In the genomic region with DNA sequence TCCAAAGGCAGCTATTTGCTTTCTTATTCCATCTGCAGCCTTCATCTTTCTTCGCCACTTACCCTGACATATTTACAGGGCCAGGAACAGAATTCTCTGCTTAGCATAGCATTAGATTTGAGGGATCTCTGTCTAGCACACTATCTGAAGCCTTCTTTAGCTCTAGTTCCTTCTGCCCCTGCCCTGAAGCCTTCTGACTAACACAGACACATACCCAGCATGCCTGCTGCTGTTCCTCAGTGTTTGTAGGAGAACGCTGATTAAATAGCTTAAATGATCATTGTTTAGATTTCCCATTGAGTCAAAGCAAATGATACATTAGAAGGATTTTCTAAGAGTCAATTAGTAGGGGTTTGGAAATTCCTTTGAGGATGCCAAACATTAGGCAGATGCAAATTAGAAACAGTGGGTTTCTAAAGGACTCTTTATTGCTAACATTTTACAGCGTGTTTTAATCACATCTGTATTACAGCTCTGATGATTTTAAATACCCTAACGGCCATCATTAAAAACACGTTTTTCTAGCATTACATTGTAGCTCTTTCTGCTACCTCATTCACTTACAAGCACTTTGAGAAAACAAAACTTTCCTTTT, we compare ENCODE assay signal across 23 mouse cellular contexts. TPM values are rescaled to one million over a fixed set of nuclear protein-coding genes. Genes with fewer than 3 reads are reported as not detected.
DNase-seq lines count a peak whose midpoint lies in the region; ATAC-seq and TF ChIP-seq lines count a peak whose summit lies in the region.
"Had no signal": no experiment of that assay in that cellular context is flagged by ENCODE, and none has a peak within 500 bp of the region (broad histone marks: within the 10 kb centered on the region; RNA-seq: fewer than 3 reads in every experiment).

No protein-coding gene starts in this region.

- H3K4me2 ChIP-seq in forebrain, embryonic 14.5 days (ENCODE audit: low read length) = no peak overlapping the region
- no peak overlapping the region for H3K4me2 ChIP-seq in forebrain, postnatal 0 days (ENCODE audit: low read depth)
- no peak overlapping the region for H3K4me2 ChIP-seq in midbrain, postnatal 0 days (ENCODE audit: low read depth, low read length, poor library complexity, severe bottlenecking)
- no peak overlapping the region for H3K4me2 ChIP-seq in midbrain, embryonic 15.5 days
- H3K4me2 ChIP-seq in embryonic facial prominence, embryonic 14.5 days (ENCODE audit: low read depth, low read length) = no peak overlapping the region
- no peak overlapping the region for H3K4me2 ChIP-seq in neural tube, embryonic 15.5 days
- H3K4me2 ChIP-seq: embryonic facial prominence, embryonic 15.5 days; heart, embryonic 13.5 days; kidney, embryonic 15.5 days; stomach, embryonic 15.5 days had no signal

- H3K36me3 ChIP-seq in forebrain, embryonic 14.5 days (ENCODE audit: control insufficient read depth, insufficient read depth, low read length) = no peaks in the 10 kb centered on the region
- no peaks in the 10 kb centered on the region for H3K36me3 ChIP-seq in forebrain, postnatal 0 days (ENCODE audit: insufficient read depth)
- H3K36me3 ChIP-seq in midbrain, postnatal 0 days (ENCODE audit: insufficient read depth, low read length) = no peaks in the 10 kb centered on the region
- H3K36me3 ChIP-seq in midbrain, embryonic 15.5 days (replicated peaks) = no peaks in the 10 kb centered on the region
- no peaks in the 10 kb centered on the region for H3K36me3 ChIP-seq in embryonic facial prominence, embryonic 14.5 days (ENCODE audit: control insufficient read depth, insufficient read depth, low read length)
- no peaks in the 10 kb centered on the region for H3K36me3 ChIP-seq in neural tube, embryonic 15.5 days
- H3K36me3 ChIP-seq: embryonic facial prominence, embryonic 15.5 days; heart, embryonic 13.5 days; kidney, embryonic 15.5 days; stomach, embryonic 15.5 days had no signal

- peak; percentile 37 for DNase-seq in forebrain, embryonic 14.5 days (ENCODE audit: low spot score)
- DNase-seq in forebrain, postnatal 0 days = no peak
- DNase-seq in midbrain, postnatal 0 days (ENCODE audit: low spot score) = peak; percentile 27
- DNase-seq in embryonic facial prominence, embryonic 14.5 days (ENCODE audit: low spot score) = peak; percentile 7
- DNase-seq in left cerebral cortex, postnatal 25 days (ENCODE audit: low spot score in 2 of 2) = no peak
- DNase-seq: adrenal gland, postnatal 36 days; cerebellum, adult 11 months; cerebellum, adult 9-11 months; gastrocnemius, postnatal 25 days; heart, adult 18-20 months; heart, postnatal 14 days; kidney, adult 11 months; kidney, postnatal 4 days; lung, postnatal 4 days; thymus, postnatal 25 days had no signal

- no peaks in the 10 kb centered on the region for H3K4me1 ChIP-seq in forebrain, embryonic 14.5 days (ENCODE audit: control insufficient read depth, insufficient read depth, low read length)
- H3K4me1 ChIP-seq in forebrain, postnatal 0 days (ENCODE audit: insufficient read depth) = 0 out of 2 replicates have a peak, but pooled peaks cover 3% of the 10 kb centered on the region
- no peaks in the 10 kb centered on the region for H3K4me1 ChIP-seq in midbrain, postnatal 0 days (ENCODE audit: insufficient read depth, low read length)
- no peaks in the 10 kb centered on the region for H3K4me1 ChIP-seq in midbrain, embryonic 15.5 days
- H3K4me1 ChIP-seq in embryonic facial prominence, embryonic 14.5 days (ENCODE audit: control insufficient read depth, insufficient read depth, low read length) = no peaks in the 10 kb centered on the region
- H3K4me1 ChIP-seq in neural tube, embryonic 15.5 days = peaks cover 7% of the 10 kb centered on the region; the same call in 1 of the 2 replicates
- H3K4me1 ChIP-seq: embryonic facial prominence, embryonic 15.5 days; heart, embryonic 13.5 days; kidney, embryonic 15.5 days; stomach, embryonic 15.5 days had no signal

- H3K27me3 ChIP-seq in forebrain, embryonic 14.5 days (replicated peaks; ENCODE audit: control insufficient read depth, insufficient read depth, low read length) = no peaks in the 10 kb centered on the region
- no peaks in the 10 kb centered on the region for H3K27me3 ChIP-seq in forebrain, postnatal 0 days (ENCODE audit: insufficient read depth, low read length)
- no peaks in the 10 kb centered on the region for H3K27me3 ChIP-seq in midbrain, postnatal 0 days (ENCODE audit: insufficient read depth, low read length)
- no peaks in the 10 kb centered on the region for H3K27me3 ChIP-seq in midbrain, embryonic 15.5 days (replicated peaks)
- H3K27me3 ChIP-seq in embryonic facial prominence, embryonic 14.5 days (replicated peaks; ENCODE audit: control insufficient read depth, insufficient read depth, low read length) = no peaks in the 10 kb centered on the region
- no peaks in the 10 kb centered on the region for H3K27me3 ChIP-seq in neural tube, embryonic 15.5 days (replicated peaks)
- H3K27me3 ChIP-seq: embryonic facial prominence, embryonic 15.5 days; heart, embryonic 13.5 days; kidney, embryonic 15.5 days; Patski; stomach, embryonic 15.5 days had no signal

- no peaks in the 10 kb centered on the region for H3K9me3 ChIP-seq in forebrain, embryonic 14.5 days (replicated peaks; ENCODE audit: control insufficient read depth, low read length)
- no peaks in the 10 kb centered on the region for H3K9me3 ChIP-seq in forebrain, postnatal 0 days (ENCODE audit: low read length)
- H3K9me3 ChIP-seq in midbrain, postnatal 0 days (ENCODE audit: low read length) = no peaks in the 10 kb centered on the region
- H3K9me3 ChIP-seq in midbrain, embryonic 15.5 days = no peaks in the 10 kb centered on the region
- H3K9me3 ChIP-seq in embryonic facial prominence, embryonic 14.5 days (ENCODE audit: control insufficient read depth, low read length) = no peaks in the 10 kb centered on the region
- H3K9me3 ChIP-seq in neural tube, embryonic 15.5 days (replicated peaks) = no peaks in the 10 kb centered on the region
- H3K9me3 ChIP-seq: embryonic facial prominence, embryonic 15.5 days; kidney, embryonic 15.5 days; stomach, embryonic 15.5 days had no signal

- no peak overlapping the region for H3K4me3 ChIP-seq in forebrain, embryonic 14.5 days (ENCODE audit: low read depth, low read length)
- H3K4me3 ChIP-seq in forebrain, postnatal 0 days (ENCODE audit: low read depth, low read length) = no peak overlapping the region
- no peak overlapping the region for H3K4me3 ChIP-seq in midbrain, postnatal 0 days (ENCODE audit: low read depth, low read length)
- H3K4me3 ChIP-seq in midbrain, embryonic 15.5 days = no peak overlapping the region
- no peak overlapping the region for H3K4me3 ChIP-seq in embryonic facial prominence, embryonic 14.5 days (ENCODE audit: low read depth, low read length)
- no peak overlapping the region for H3K4me3 ChIP-seq in neural tube, embryonic 15.5 days (replicated peaks)
- H3K4me3 ChIP-seq: embryonic facial prominence, embryonic 15.5 days; heart, embryonic 13.5 days; kidney, embryonic 15.5 days; left cerebral cortex, adult 2 months; stomach, embryonic 15.5 days had no signal

- H3K9ac ChIP-seq in forebrain, embryonic 14.5 days (ENCODE audit: low read length) = no peak overlapping the region
- no peak overlapping the region for H3K9ac ChIP-seq in forebrain, postnatal 0 days
- H3K9ac ChIP-seq in midbrain, postnatal 0 days (replicated peaks; ENCODE audit: low read length, poor library complexity, severe bottlenecking) = no peak overlapping the region
- H3K9ac ChIP-seq in midbrain, embryonic 15.5 days = no peak overlapping the region
- H3K9ac ChIP-seq in embryonic facial prominence, embryonic 14.5 days (ENCODE audit: low read depth, low read length) = no peak overlapping the region
- no peak overlapping the region for H3K9ac ChIP-seq in neural tube, embryonic 15.5 days (replicated peaks)
- H3K9ac ChIP-seq: embryonic facial prominence, embryonic 15.5 days; heart, embryonic 13.5 days; kidney, embryonic 15.5 days; stomach, embryonic 15.5 days had no signal

- intact Hi-C loops in left cerebral cortex, postnatal 25 days (cut with DNase I) = no loop called here

- H3K27ac ChIP-seq in forebrain, embryonic 14.5 days (ENCODE audit: low read depth, low read length) = no peak overlapping the region
- H3K27ac ChIP-seq in forebrain, postnatal 0 days (ENCODE audit: low read depth, low read length) = no peak overlapping the region
- no peak overlapping the region for H3K27ac ChIP-seq in midbrain, postnatal 0 days (ENCODE audit: low read depth, low read length)
- H3K27ac ChIP-seq in midbrain, embryonic 15.5 days = no peak overlapping the region
- H3K27ac ChIP-seq in embryonic facial prominence, embryonic 14.5 days (replicated peaks; ENCODE audit: low read depth, low read length) = no peak overlapping the region
- peak overlapping the region; percentile 49 for H3K27ac ChIP-seq in neural tube, embryonic 15.5 days (replicated peaks)
- H3K27ac ChIP-seq: embryonic facial prominence, embryonic 15.5 days; heart, embryonic 13.5 days; kidney, embryonic 15.5 days; left cerebral cortex, adult 2 months; stomach, embryonic 15.5 days had no signal

- no peak for TF ChIP-seq CTCF in forebrain, postnatal 0 days (IDR thresholded peaks at IDR 0.05; ENCODE audit: low read depth)
- TF ChIP-seq CTCF in midbrain, postnatal 0 days (IDR thresholded peaks at IDR 0.05) = no peak

- WGBS in forebrain, embryonic 14.5 days = 27% methylated on average over 5 of the region's 5 CpGs
- WGBS in forebrain, postnatal 0 days = 28% methylated on average over 5 of the region's 5 CpGs
- 67% methylated on average over 5 of the region's 5 CpGs for WGBS in midbrain, postnatal 0 days
- WGBS in midbrain, embryonic 15.5 days = 62% methylated on average over 5 of the region's 5 CpGs
- WGBS in embryonic facial prominence, embryonic 14.5 days = 54% methylated on average over 5 of the region's 5 CpGs
- 30% methylated on average over 5 of the region's 5 CpGs for WGBS in neural tube, embryonic 15.5 days

- ATAC-seq in forebrain, embryonic 14.5 days = peak; percentile 40; the same call in 1 of the 2 replicates
- no peak; the same call in 1 of the 2 replicates for ATAC-seq in forebrain, postnatal 0 days
- no peak for ATAC-seq in midbrain, postnatal 0 days (ENCODE audit: low FRiP score)
- no peak for ATAC-seq in midbrain, embryonic 15.5 days (replicated peaks)
- no peak for ATAC-seq in embryonic facial prominence, embryonic 14.5 days (ENCODE audit: low read depth)
- peak; percentile 84 for ATAC-seq in neural tube, embryonic 15.5 days (ENCODE audit: low FRiP score)
- ATAC-seq: Patski had no signal

RNA-seq across cellular contexts. Expression of a gene that starts 19.2 kb away (rescaled TPM):
- polyA plus RNA-seq in forebrain, embryonic 14.5 days (2014; fragmentation: Nextera tagmentation; extraction: Ambion mirVana) = 0.36 and 0.38 TPM in 2 replicates
- total RNA-seq in forebrain, postnatal 0 days (2014; rRNA removed) = 0.31 and 0.38 TPM in 2 replicates
- 0.39 and 0.43 TPM in 2 replicates for polyA plus RNA-seq in forebrain, postnatal 0 days (2015; fragmentation: Nextera tagmentation; extraction: Ambion mirVana)
- total RNA-seq in midbrain, postnatal 0 days (2014; rRNA removed) = 0.38 and 0.66 TPM in 2 replicates
- 0.33 and 0.43 TPM in 2 replicates for polyA plus RNA-seq in midbrain, postnatal 0 days (2015; fragmentation: Nextera tagmentation; extraction: Ambion mirVana)
- 0.41 and 0.45 TPM in 2 replicates for polyA plus RNA-seq in midbrain, embryonic 15.5 days (2015; fragmentation: Nextera tagmentation; extraction: Ambion mirVana)
- polyA plus RNA-seq in embryonic facial prominence, embryonic 14.5 days (2014; fragmentation: Nextera tagmentation; extraction: Ambion mirVana) = 1.00 and 1.1 TPM in 2 replicates
- 0.38 and 0.69 TPM in 2 replicates for polyA plus RNA-seq in neural tube, embryonic 15.5 days (2015; fragmentation: Nextera tagmentation; extraction: Ambion mirVana)
- total RNA-seq in left cerebral cortex, postnatal 25 days (2021) = 1 to 10 TPM; 1.2 to 1.3 TPM

Comparison
In these comparisons a context has a peak if more than half of its experiments do, and no peak if none do; other contexts are left out.
1. ATAC-seq: peak in forebrain, embryonic 14.5 days (single experiment) and neural tube, embryonic 15.5 days (single experiment); none in forebrain, postnatal 0 days (single experiment), midbrain, postnatal 0 days (single experiment), midbrain, embryonic 15.5 days (single experiment) and embryonic facial prominence, embryonic 14.5 days (single experiment).
2. DNase-seq: peak in forebrain, embryonic 14.5 days (single experiment), midbrain, postnatal 0 days (single experiment) and embryonic facial prominence, embryonic 14.5 days (single experiment); none in forebrain, postnatal 0 days (single experiment) and left cerebral cortex, postnatal 25 days (0 of 2).